Mouse (Mus musculus) ES-Bruce4 (cell line): Measurements from ENCODE around the gene Ntrk1. TPM values are rescaled to one million over a fixed set of nuclear protein-coding genes. Genes with fewer than 3 reads are reported as not detected.

Experiments
- H3K27ac ChIP-seq: 2 replicates; pipeline ENCODE4 v1.5.1; 2012; ENCODE audit warnings: low read length, inconsistent platforms; ENCODE audit not compliant: insufficient read depth
- H3K27me3 ChIP-seq: 2 replicates; pipeline ENCODE4 v1.6.1; 2012; ENCODE audit warnings: mild to moderate bottlenecking, low read length, inconsistent platforms; ENCODE audit not compliant: control insufficient read depth, poor library complexity, insufficient read depth, severe bottlenecking
- H3K36me3 ChIP-seq: 2 replicates; pipeline ENCODE4 v1.6.1; 2012; ENCODE audit warnings: inconsistent platforms, mild to moderate bottlenecking, low read length, moderate library complexity; ENCODE audit not compliant: control insufficient read depth, poor library complexity, insufficient read depth, severe bottlenecking
- H3K4me1 ChIP-seq: one replicate; pipeline ENCODE4 v1.8.1; 2011; ENCODE audit warnings: low read length; ENCODE audit not compliant: control insufficient read depth, insufficient read depth
- H3K4me3 ChIP-seq: 2 replicates; pipeline ENCODE4 v1.5.1; 2011; ENCODE audit warnings: low read depth, mild to moderate bottlenecking, low read length
- H3K9ac ChIP-seq: 2 replicates; pipeline ENCODE4 v1.6.1; 2012; ENCODE audit warnings: low read depth, mild to moderate bottlenecking, inconsistent platforms; ENCODE audit not compliant: poor library complexity, severe bottlenecking
- H3K9me3 ChIP-seq: replicated peaks from 2 replicates; pipeline ENCODE4 v1.6.1; 2012; ENCODE audit warnings: mild to moderate bottlenecking, low read length, inconsistent platforms; ENCODE audit not compliant: control insufficient read depth, poor library complexity, insufficient read depth, severe bottlenecking
- CTCF ChIP-seq: IDR thresholded peaks from one replicate; pipeline ENCODE4 v1.8.1; 2011; ENCODE audit warnings: low read depth, low read length
- EP300 ChIP-seq: IDR thresholded peaks from 2 replicates; pipeline ENCODE4 v1.6.1; 2011; ENCODE audit warnings: low read depth, low read length; ENCODE audit not compliant: insufficient read depth
- POLR2A ChIP-seq: IDR thresholded peaks from one replicate; pipeline ENCODE4 v1.8.1; 2011; ENCODE audit warnings: low read length; ENCODE audit not compliant: insufficient read depth
- polyA plus RNA-seq: library from polyadenylated mRNA; stranded (reverse); fragments of >200 nt; gene quantifications from 2 replicates; pipeline ENCODE4 v1.2.4, GENCODE M21; 2011; ENCODE audit warnings: low read depth; ENCODE audit not compliant: missing spikeins, insufficient read depth, insufficient read length

Ntrk1 gene
- polyA plus RNA-seq, 1 experiment: 0.46 TPM

GRCm38 (mm10) chr3:87763683-87764289, 31.2 kb downstream of the Ntrk1 start:
- no peak overlapping the region; the same call in 1 of the 2 replicates for H3K4me3 ChIP-seq
- H3K27ac ChIP-seq: no peak overlapping the region
- H3K27me3 ChIP-seq: peaks cover under 1% of the 10 kb centered on the region
- H3K4me1 ChIP-seq: no peaks in the 10 kb centered on the region
- no peaks in the 10 kb centered on the region for H3K36me3 ChIP-seq
- no peaks in the 10 kb centered on the region for H3K9me3 ChIP-seq
- TF ChIP-seq CTCF (no peak), EP300 (no peak), POLR2A (no peak)
- no peak overlapping the region for H3K9ac ChIP-seq

GRCm38 (mm10) chr3:87763202-87763601, 31.8 kb downstream of the Ntrk1 start:
- Histone ChIP-seq H3K27ac (no peak overlapping the region), H3K27me3 (no peaks in the 10 kb centered on the region), H3K9me3 (no peaks in the 10 kb centered on the region), H3K36me3 (no peaks in the 10 kb centered on the region), H3K4me3 (no peak overlapping the region), H3K9ac (no peak overlapping the region), H3K4me1 (no peaks in the 10 kb centered on the region)
- TF ChIP-seq CTCF (no peak), EP300 (no peak), POLR2A (no peak)

GRCm38 (mm10) chr3:87761408-87762375, 33.3 kb downstream of the Ntrk1 start:
- H3K27ac ChIP-seq: no peak overlapping the region
- H3K4me1 ChIP-seq: no peaks in the 10 kb centered on the region
- H3K36me3 ChIP-seq: no peaks in the 10 kb centered on the region
- no peaks in the 10 kb centered on the region for H3K9me3 ChIP-seq
- no peaks in the 10 kb centered on the region for H3K27me3 ChIP-seq
- no peak overlapping the region for H3K9ac ChIP-seq
- no peak for TF ChIP-seq CTCF
- no peak overlapping the region for H3K4me3 ChIP-seq

GRCm38 (mm10) chr3:87758641-87759040, 36.3 kb downstream of the Ntrk1 start:
- TF ChIP-seq POLR2A (no peak), CTCF (no peak), EP300 (no peak)
- Histone ChIP-seq H3K27me3 (no peaks in the 10 kb centered on the region), H3K36me3 (no peaks in the 10 kb centered on the region), H3K27ac (no peak overlapping the region), H3K4me3 (no peak overlapping the region), H3K9me3 (no peaks in the 10 kb centered on the region), H3K4me1 (no peaks in the 10 kb centered on the region), H3K9ac (no peak overlapping the region)

- TF ChIP-seq POLR2A: no peak
- Histone ChIP-seq H3K9me3 (no peaks in the 10 kb centered on the region), H3K36me3 (no peaks in the 10 kb centered on the region), H3K9ac (peak overlapping the region; percentile 20; the same call in 1 of the 2 replicates), H3K4me1 (no peaks in the 10 kb centered on the region), H3K27me3 (no peaks in the 10 kb centered on the region), H3K27ac (no peak overlapping the region), H3K4me3 (peak overlapping the region; percentile 15)
Measured at GRCm38 (mm10) chr3:87756488-87756887, 38.5 kb downstream of the Ntrk1 start.

- no peaks in the 10 kb centered on the region for H3K36me3 ChIP-seq
- no peak overlapping the region for H3K27ac ChIP-seq
- no peaks in the 10 kb centered on the region for H3K4me1 ChIP-seq
- peak overlapping the region; percentile 20; the same call in 1 of the 2 replicates for H3K9ac ChIP-seq
- TF ChIP-seq POLR2A (no peak), CTCF (peak; percentile 97)
- H3K4me3 ChIP-seq: peak overlapping the region; percentile 15
- H3K27me3 ChIP-seq: no peaks in the 10 kb centered on the region
- no peaks in the 10 kb centered on the region for H3K9me3 ChIP-seq
Measured at GRCm38 (mm10) chr3:87755964-87756363, 39.0 kb downstream of the Ntrk1 start.
